Mouse (Mus musculus): ENCODE results near the gene Trim71.
A peak's percentile ranks its signal among the peaks of the same experiment; 100 is the strongest.

DNA sequence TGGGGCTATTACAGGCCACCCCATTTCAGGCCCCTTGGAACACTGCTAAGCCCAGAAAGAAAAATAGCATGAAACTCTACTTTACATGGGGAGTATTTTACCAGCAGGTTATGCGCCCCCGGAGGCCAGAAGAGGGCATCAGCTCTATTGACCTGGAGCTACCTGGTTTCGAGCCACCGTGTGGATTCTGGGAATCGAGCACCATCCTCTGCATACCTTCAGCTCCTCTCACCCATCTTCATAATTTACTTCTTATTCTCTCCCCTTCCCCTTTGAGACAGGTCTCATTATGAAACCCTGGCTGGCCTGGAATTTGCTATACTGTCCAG lies 20.8 kb upstream of the Trim71 start:
- TF ChIP-seq CTCF (IDR thresholded peaks at IDR 0.05; ENCODE audit: extremely low read depth, insufficient read length, insufficient replicate concordance, low read depth, low read length) (peak; percentile 40; the same call in 1 of the 2 replicates), POLR2A (IDR thresholded peaks at IDR 0.05; ENCODE audit: low read depth, low read length) (no peak)

Data from small intestine, adult 2 months (tissue).